Comparison of ENCODE assay signal across 8 mouse cellular contexts in genomic region chr19:47301303-47302190, GRCm38 (mm10).
A peak's percentile ranks its signal among the peaks of the same experiment; 100 is the strongest.
DNase-seq lines count a peak whose midpoint lies in the region; ATAC-seq and TF ChIP-seq lines count a peak whose summit lies in the region.

No protein-coding gene starts in this region.

- no peak for TF ChIP-seq CTCF in kidney, postnatal 0 days (IDR thresholded peaks at IDR 0.05; ENCODE audit: low read depth)
- no peak for TF ChIP-seq CTCF in kidney, adult 2 months (conservative IDR thresholded peaks at IDR 0.05; ENCODE audit: insufficient read depth, insufficient read length, low read depth, low read length)

- H3K27me3 ChIP-seq in kidney, postnatal 0 days (ENCODE audit: insufficient read depth, low read length): no peaks in the 10 kb centered on the region
- H3K27me3 ChIP-seq in kidney, adult 2 months (replicated peaks; ENCODE audit: control insufficient read depth, insufficient read depth, low read length): no peaks in the 10 kb centered on the region
- no peaks in the 10 kb centered on the region for H3K27me3 ChIP-seq in embryonic facial prominence, embryonic 13.5 days
- no peaks in the 10 kb centered on the region for H3K27me3 ChIP-seq in limb, embryonic 11.5 days (ENCODE audit: control insufficient read depth, insufficient read depth, low read length)
- no peaks in the 10 kb centered on the region for H3K27me3 ChIP-seq in neural tube, embryonic 14.5 days (ENCODE audit: control insufficient read depth, insufficient read depth, low read length)

- H3K4me3 ChIP-seq in kidney, postnatal 0 days (replicated peaks; ENCODE audit: low read depth, low read length): no peak overlapping the region
- H3K4me3 ChIP-seq in kidney, adult 2 months (ENCODE audit: insufficient read depth, low read depth, low read length): no peak overlapping the region
- H3K4me3 ChIP-seq in embryonic facial prominence, embryonic 13.5 days: no peak overlapping the region
- no peak overlapping the region for H3K4me3 ChIP-seq in limb, embryonic 11.5 days (ENCODE audit: low read depth, low read length)
- H3K4me3 ChIP-seq in neural tube, embryonic 14.5 days (ENCODE audit: low read depth, low read length): no peak overlapping the region

- 0 out of 2 replicates have a peak, but pooled peaks cover 4% of the 10 kb centered on the region for H3K36me3 ChIP-seq in kidney, postnatal 0 days (ENCODE audit: insufficient read depth, low read length)
- H3K36me3 ChIP-seq in kidney, adult 2 months (ENCODE audit: control insufficient read depth, insufficient read depth, low read length): no peaks in the 10 kb centered on the region
- H3K36me3 ChIP-seq in embryonic facial prominence, embryonic 13.5 days: peaks cover 65% of the 10 kb centered on the region
- H3K36me3 ChIP-seq in limb, embryonic 11.5 days (ENCODE audit: control insufficient read depth, insufficient read depth, low read length): peaks cover 8% of the 10 kb centered on the region; the same call in 1 of the 2 replicates
- H3K36me3 ChIP-seq in neural tube, embryonic 14.5 days (ENCODE audit: control insufficient read depth, insufficient read depth, low read length): no peaks in the 10 kb centered on the region; the same call in 1 of the 2 replicates

- TF ChIP-seq POLR2A in kidney, adult 2 months (IDR thresholded peaks at IDR 0.05; ENCODE audit: low read depth, low read length): no peak

- peak; percentile 70 for DNase-seq in kidney, postnatal 0 days (ENCODE audit: low spot score)
- DNase-seq in kidney, adult 2 months: no peak
- DNase-seq in limb, embryonic 11.5 days (ENCODE audit: low spot score): peak; percentile 73
- DNase-seq in cerebellum, adult 9-11 months: no peak
- no peak for DNase-seq in urinary bladder, adult 2 months (ENCODE audit: low spot score)
- no peak for DNase-seq in layer of hippocampus, adult 9-11 months

- H3K4me2 ChIP-seq in kidney, postnatal 0 days (ENCODE audit: low read length): no peak overlapping the region
- H3K4me2 ChIP-seq in embryonic facial prominence, embryonic 13.5 days: peak overlapping the region; percentile 36
- peak overlapping the region; percentile 17; the same call in 1 of the 2 replicates for H3K4me2 ChIP-seq in limb, embryonic 11.5 days (ENCODE audit: low read depth, severe bottlenecking)
- no peak overlapping the region for H3K4me2 ChIP-seq in neural tube, embryonic 14.5 days (ENCODE audit: low read depth, low read length)

- H3K4me1 ChIP-seq in kidney, postnatal 0 days (replicated peaks; ENCODE audit: insufficient read depth, low read length): peaks cover 39% of the 10 kb centered on the region
- H3K4me1 ChIP-seq in kidney, adult 2 months (ENCODE audit: control insufficient read depth, insufficient read depth, low read length): peaks cover 17% of the 10 kb centered on the region
- peaks cover 81% of the 10 kb centered on the region for H3K4me1 ChIP-seq in embryonic facial prominence, embryonic 13.5 days
- H3K4me1 ChIP-seq in limb, embryonic 11.5 days (ENCODE audit: control insufficient read depth, insufficient read depth, low read length): peaks cover 28% of the 10 kb centered on the region
- H3K4me1 ChIP-seq in neural tube, embryonic 14.5 days (ENCODE audit: control insufficient read depth, insufficient read depth, low read length): peaks cover 12% of the 10 kb centered on the region

- H3K27ac ChIP-seq in kidney, postnatal 0 days: peak overlapping the region; percentile 93
- no peak overlapping the region for H3K27ac ChIP-seq in kidney, adult 2 months (ENCODE audit: insufficient read depth, low read depth, low read length)
- H3K27ac ChIP-seq in embryonic facial prominence, embryonic 13.5 days: peak overlapping the region; percentile 91
- peak overlapping the region; percentile 87 for H3K27ac ChIP-seq in limb, embryonic 11.5 days (replicated peaks; ENCODE audit: low read depth, low read length)
- H3K27ac ChIP-seq in neural tube, embryonic 14.5 days (ENCODE audit: low read depth, low read length): peak overlapping the region; percentile 4

- H3K9me3 ChIP-seq in kidney, postnatal 0 days (replicated peaks; ENCODE audit: low read length): no peaks in the 10 kb centered on the region
- no peaks in the 10 kb centered on the region for H3K9me3 ChIP-seq in embryonic facial prominence, embryonic 13.5 days
- no peaks in the 10 kb centered on the region for H3K9me3 ChIP-seq in limb, embryonic 11.5 days (ENCODE audit: control insufficient read depth, low read length)
- H3K9me3 ChIP-seq in neural tube, embryonic 14.5 days (ENCODE audit: control insufficient read depth, low read length): no peaks in the 10 kb centered on the region

- ATAC-seq in kidney, postnatal 0 days (replicated peaks; ENCODE audit: low FRiP score, low read depth): peak; percentile 46
- ATAC-seq in embryonic facial prominence, embryonic 13.5 days (ENCODE audit: insufficient number of reproducible peaks, insufficient read depth, low FRiP score, low TSS enrichment, low read depth): 0 out of 2 replicates have a peak, but pooled peaks have one; percentile 29
- ATAC-seq in limb, embryonic 11.5 days (ENCODE audit: insufficient number of reproducible peaks, low FRiP score, low TSS enrichment, low read depth): peak; percentile 63
- peak; percentile 48; the same call in 1 of the 2 replicates for ATAC-seq in neural tube, embryonic 14.5 days (ENCODE audit: low read depth)

- 15% methylated on average over 19 of the region's 19 CpGs for WGBS in kidney, postnatal 0 days
- WGBS in kidney, adult 2 months: 34% methylated on average over 19 of the region's 19 CpGs
- 5% methylated on average over 19 of the region's 19 CpGs for WGBS in embryonic facial prominence, embryonic 13.5 days
- 19% methylated on average over 19 of the region's 19 CpGs for WGBS in limb, embryonic 11.5 days
- 7% methylated on average over 19 of the region's 19 CpGs for WGBS in neural tube, embryonic 14.5 days

- H3K9ac ChIP-seq in kidney, postnatal 0 days (ENCODE audit: low read depth, low read length): peak overlapping the region; percentile 35
- peak overlapping the region; percentile 54 for H3K9ac ChIP-seq in embryonic facial prominence, embryonic 13.5 days
- peak overlapping the region; percentile 43 for H3K9ac ChIP-seq in limb, embryonic 11.5 days (ENCODE audit: low read length)
- no peak overlapping the region for H3K9ac ChIP-seq in neural tube, embryonic 14.5 days (replicated peaks; ENCODE audit: low read depth, low read length)

Comparison
In these comparisons a context has a peak if more than half of its experiments do, and no peak if none do; other contexts are left out.
1. DNase-seq: peak in kidney, postnatal 0 days (single experiment) and limb, embryonic 11.5 days (single experiment); none in kidney, adult 2 months (single experiment), cerebellum, adult 9-11 months (single experiment), urinary bladder, adult 2 months (single experiment) and layer of hippocampus, adult 9-11 months (single experiment).
2. H3K4me2 ChIP-seq: peak in embryonic facial prominence, embryonic 13.5 days (single experiment) and limb, embryonic 11.5 days (single experiment); none in kidney, postnatal 0 days (single experiment) and neural tube, embryonic 14.5 days (single experiment).
3. Peak in every context shown above with its lines, with median percentiles within 50 percentile points of each other: ATAC-seq.